Mouse (Mus musculus) liver, embryonic 14.5 days (tissue): ENCODE data around the gene Ubash3b.

Experiments used
- CTCF ChIP-seq: IDR thresholded peaks from 2 replicates; pipeline ENCODE4 v1.5.1; 2016; ENCODE audit warnings: antibody characterized with exemption, low read depth, control low read depth
- EP300 ChIP-seq: IDR thresholded peaks from 2 replicates; pipeline ENCODE4 v1.6.1; 2016; ENCODE audit warnings: antibody characterized with exemption, low read depth

GRCm38 (mm10) chr9:41109749-41110148 lies 51.7 kb downstream of the Ubash3b start:
- TF ChIP-seq CTCF = no peak
- no peak for TF ChIP-seq EP300
